Mouse (Mus musculus): Measurements from ENCODE around the gene Tk2. TPM values are rescaled to one million over a fixed set of nuclear protein-coding genes. Genes with fewer than 3 reads are reported as not detected.

Gene Tk2
- polyA plus RNA-seq, 1 experiment from 2014 or later: 51.5 TPM

Other genes with a start within 250 kb of the Tk2 start
- gene Cdh5, start 146.9 kb downstream of the Tk2 start, polyA plus RNA-seq (2015; fragmentation: Nextera tagmentation; extraction: Ambion mirVana): 9.5 and 11.4 TPM in 2 replicates
- 5.6 and 7.6 TPM in 2 replicates for gene Bean1, start 78.1 kb downstream of the Tk2 start, polyA plus RNA-seq (2015; fragmentation: Nextera tagmentation; extraction: Ambion mirVana)
- 34.7 and 37.1 TPM in 2 replicates for gene Cklf, start 2.3 kb upstream of the Tk2 start, polyA plus RNA-seq (2015; fragmentation: Nextera tagmentation; extraction: Ambion mirVana)
- not detected in 2 replicates for gene Cmtm2a, start 44.6 kb upstream of the Tk2 start, polyA plus RNA-seq (2015; fragmentation: Nextera tagmentation; extraction: Ambion mirVana)
- not detected in 2 replicates for gene Gm45711, start 61.5 kb upstream of the Tk2 start, polyA plus RNA-seq (2015; fragmentation: Nextera tagmentation; extraction: Ambion mirVana)
- gene Cmtm1, start 61.6 kb upstream of the Tk2 start, polyA plus RNA-seq (2015; fragmentation: Nextera tagmentation; extraction: Ambion mirVana): not detected in 2 replicates
- gene Gm11020, start 73.0 kb upstream of the Tk2 start, polyA plus RNA-seq (2015; fragmentation: Nextera tagmentation; extraction: Ambion mirVana): not detected in 2 replicates
- not detected in 2 replicates for gene Cmtm2b, start 73.7 kb upstream of the Tk2 start, polyA plus RNA-seq (2015; fragmentation: Nextera tagmentation; extraction: Ambion mirVana)
- gene Cmtm3, start 90.9 kb upstream of the Tk2 start, polyA plus RNA-seq (2015; fragmentation: Nextera tagmentation; extraction: Ambion mirVana): 33.7 and 37.0 TPM in 2 replicates
- gene Cmtm4, start 147.2 kb upstream of the Tk2 start, polyA plus RNA-seq (2015; fragmentation: Nextera tagmentation; extraction: Ambion mirVana): 2.7 TPM in 2 replicates
- 114 and 136 TPM in 2 replicates for gene Dync1li2, start 194.5 kb upstream of the Tk2 start, polyA plus RNA-seq (2015; fragmentation: Nextera tagmentation; extraction: Ambion mirVana)